Mouse (Mus musculus) neural tube, embryonic 14.5 days (tissue): ENCODE results near the gene Comt. TPM values are rescaled to one million over a fixed set of nuclear protein-coding genes. Genes with fewer than 3 reads are reported as not detected.
A peak's percentile ranks its signal among the peaks of the same experiment; 100 is the strongest.

Source experiments
- ATAC-seq: fragments of 200-750 bp; cut with Nextera tagmentation; 2 replicates; pipeline ENCODE4 v1.8.0; 2017; ENCODE audit warnings: low read depth, mild to moderate bottlenecking, moderate TSS enrichment, moderate library complexity
- H3K27ac ChIP-seq: fragments of 300-500 bp; sonication (generic); 2 replicates; pipeline ENCODE4 v1.5.1; 2014; ENCODE audit warnings: low read depth, mild to moderate bottlenecking, control low read depth, low read length, moderate library complexity, mixed read lengths
- H3K27me3 ChIP-seq: fragments of 300-500 bp; sonication (generic); 2 replicates; pipeline ENCODE4 v1.6.1; 2014; ENCODE audit warnings: low read length; ENCODE audit not compliant: control insufficient read depth, insufficient read depth
- H3K36me3 ChIP-seq: fragments of 300-500 bp; sonication (generic); 2 replicates; pipeline ENCODE4 v1.6.1; 2014; ENCODE audit warnings: low read length, mixed read lengths; ENCODE audit not compliant: control insufficient read depth, insufficient read depth
- H3K4me1 ChIP-seq: fragments of 300-500 bp; sonication (generic); 2 replicates; pipeline ENCODE4 v1.6.1; 2014; ENCODE audit warnings: low read length; ENCODE audit not compliant: control insufficient read depth, insufficient read depth
- H3K4me2 ChIP-seq: fragments of 300-500 bp; sonication (generic); 2 replicates; pipeline ENCODE4 v1.6.1; 2014; ENCODE audit warnings: mild to moderate bottlenecking, low read depth, low read length, control low read depth
- H3K4me3 ChIP-seq: fragments of 300-500 bp; sonication (generic); 2 replicates; pipeline ENCODE4 v1.5.1; 2014; ENCODE audit warnings: low read depth, low read length, control low read depth, mixed read lengths
- H3K9ac ChIP-seq: fragments of 300-500 bp; sonication (generic); replicated peaks from 2 replicates; pipeline ENCODE4 v1.6.1; 2014; ENCODE audit warnings: low read depth, mild to moderate bottlenecking, control low read depth, low read length, mixed read lengths
- H3K9me3 ChIP-seq: fragments of 300-500 bp; sonication (generic); 2 replicates; pipeline ENCODE4 v1.6.1; 2016; ENCODE audit warnings: low read length; ENCODE audit not compliant: control insufficient read depth
- WGBS: fragments of 180-500 bp; shearing (Covaris S2); extraction: QIAGEN DNeasy Blood & Tissue Kit; methylation state at CpG from one replicate; pipeline ENCODE4 v1.1.7; 2014; 5-methylcytosine and 5-hydroxymethylcytosine counted together
- polyA plus RNA-seq: library from polyadenylated mRNA; unstranded; fragments of >200 nt; fragmentation: Nextera tagmentation; extraction: Ambion mirVana; gene quantifications from 2 replicates; pipeline ENCODE4 v1.2.1, GENCODE M21; 2014

The Comt gene
- polyA plus RNA-seq, 1 experiment from 2014 or later = 103 TPM

- WGBS = 86% methylated on average over 5 of the region's 5 CpGs
- H3K27me3 ChIP-seq = no peaks in the 10 kb centered on the region
- no peak overlapping the region for H3K27ac ChIP-seq
Measured at GRCm38 (mm10) chr16:18428011-18428515, 1.4 kb upstream of the Comt start.

GRCm38 (mm10) chr16:18426215-18426791 is 349 bp downstream of the Comt start, which contains the start of gene Txnrd2:
Txnrd2 (plus strand) TSS chr16:18426384.
- WGBS = 0% methylated on average over 52 of the region's 52 CpGs
- peak within 1 kb of the TSS; percentile 82 for H3K4me2 ChIP-seq
- peak within 1 kb of the TSS; percentile 88 for H3K9ac ChIP-seq
- H3K4me3 ChIP-seq = peak within 1 kb of the TSS; percentile 79
- no peaks in the 10 kb centered on the region for H3K36me3 ChIP-seq
- peaks cover 22% of the 10 kb centered on the region for H3K4me1 ChIP-seq
- peak; percentile 81 for ATAC-seq
- no peaks in the 10 kb centered on the region for H3K9me3 ChIP-seq
- H3K27me3 ChIP-seq = no peaks in the 10 kb centered on the region
- peak within 1 kb of the TSS; percentile 44; the same call in 1 of the 2 replicates for H3K27ac ChIP-seq

More at GRCm38 (mm10) chr16:18428011-18428515, 1.4 kb upstream of the Comt start:
- Histone ChIP-seq H3K9ac (no peak overlapping the region), H3K36me3 (no peaks in the 10 kb centered on the region), H3K4me1 (peaks cover 22% of the 10 kb centered on the region), H3K4me3 (no peak overlapping the region), H3K4me2 (no peak overlapping the region), H3K9me3 (no peaks in the 10 kb centered on the region)
- ATAC-seq = no peak

- Histone ChIP-seq H3K4me2 (peak overlapping the region; percentile 82), H3K27ac (no peak overlapping the region), H3K4me3 (peak overlapping the region; percentile 79), H3K4me1 (peaks cover 22% of the 10 kb centered on the region), H3K9me3 (no peaks in the 10 kb centered on the region), H3K36me3 (no peaks in the 10 kb centered on the region), H3K9ac (peak overlapping the region; percentile 88), H3K27me3 (no peaks in the 10 kb centered on the region)
- 18% methylated on average over 10 of the region's 10 CpGs for WGBS
- peak; percentile 49 for ATAC-seq
Measured at GRCm38 (mm10) chr16:18425475-18426214, 1.0 kb downstream of the Comt start.

- H3K27me3 ChIP-seq = no peaks in the 10 kb centered on the region
- H3K36me3 ChIP-seq = no peaks in the 10 kb centered on the region
- H3K4me1 ChIP-seq = peaks cover 22% of the 10 kb centered on the region
- no peaks in the 10 kb centered on the region for H3K9me3 ChIP-seq
- H3K27ac ChIP-seq = no peak overlapping the region
- no peak overlapping the region for H3K4me3 ChIP-seq
- no peak for ATAC-seq
- no peak overlapping the region for H3K9ac ChIP-seq
- peak overlapping the region; percentile 82 for H3K4me2 ChIP-seq
- WGBS = 73% methylated on average over 11 of the region's 11 CpGs
Measured at GRCm38 (mm10) chr16:18424364-18425045, 2.1 kb downstream of the Comt start.

DNA sequence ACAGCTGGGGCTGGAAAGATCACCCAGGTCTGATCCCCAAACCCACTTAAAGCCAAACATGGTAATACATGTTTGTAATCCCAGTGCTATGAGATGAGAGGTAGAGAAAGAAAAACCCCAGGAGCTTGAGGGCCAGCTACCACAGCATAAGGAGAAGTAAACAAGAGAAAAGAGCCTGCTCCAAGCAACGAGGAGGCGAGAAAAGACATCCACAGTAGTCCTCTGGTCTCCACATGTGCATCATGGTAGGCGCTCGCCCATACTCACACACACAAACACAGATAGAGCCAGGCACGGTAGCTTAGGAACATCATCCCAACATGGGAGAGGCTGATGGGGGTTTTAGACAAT is 2.8 kb downstream of the Comt start:
- no peak for ATAC-seq
- H3K9ac ChIP-seq = no peak overlapping the region
- H3K36me3 ChIP-seq = no peaks in the 10 kb centered on the region
- 83% methylated on average over 5 of the region's 5 CpGs for WGBS
- H3K4me1 ChIP-seq = peaks cover 22% of the 10 kb centered on the region
- H3K27ac ChIP-seq = no peak overlapping the region
- H3K4me3 ChIP-seq = no peak overlapping the region
- no peak overlapping the region for H3K4me2 ChIP-seq
- no peaks in the 10 kb centered on the region for H3K9me3 ChIP-seq
- no peaks in the 10 kb centered on the region for H3K27me3 ChIP-seq

DNA sequence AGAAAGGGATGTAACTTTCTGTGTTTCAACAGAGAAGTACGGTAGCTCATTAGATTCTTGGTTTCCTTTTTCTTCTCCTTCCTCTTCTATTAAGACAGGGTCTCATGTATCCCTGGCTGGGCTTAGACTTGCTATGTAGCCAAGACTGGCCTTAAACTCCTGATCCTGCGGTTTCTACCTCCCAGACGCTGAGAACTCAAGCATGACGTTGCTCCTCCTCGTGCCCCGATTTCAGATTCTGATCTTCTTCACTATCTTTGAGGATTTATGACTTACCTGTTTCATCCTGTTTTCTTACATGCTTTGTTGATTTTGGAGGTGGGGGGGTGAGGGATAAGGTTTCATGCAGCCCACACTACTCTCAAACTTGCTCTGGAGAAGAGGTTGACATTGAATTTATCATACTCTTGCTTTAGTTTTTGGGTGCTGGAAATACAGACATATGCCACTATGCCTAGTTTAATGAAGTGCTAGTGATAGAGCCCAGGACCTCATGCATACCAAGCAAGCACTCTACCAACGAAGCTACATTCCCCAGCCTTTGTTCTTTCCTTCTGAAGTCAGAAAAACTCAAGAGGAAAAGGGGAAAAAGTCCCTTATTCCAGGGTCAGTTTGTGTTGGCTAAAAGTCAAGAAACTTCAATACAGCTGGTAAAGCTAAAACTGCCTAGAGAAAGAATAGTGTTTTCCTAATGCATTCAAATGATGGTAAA is 3.3 kb downstream of the Comt start:
- H3K4me2 ChIP-seq = no peak overlapping the region
- peaks cover 22% of the 10 kb centered on the region for H3K4me1 ChIP-seq
- no peak overlapping the region for H3K27ac ChIP-seq
- no peaks in the 10 kb centered on the region for H3K9me3 ChIP-seq
- no peak for ATAC-seq
- no peak overlapping the region for H3K9ac ChIP-seq
- no peaks in the 10 kb centered on the region for H3K27me3 ChIP-seq
- H3K36me3 ChIP-seq = no peaks in the 10 kb centered on the region
- no peak overlapping the region for H3K4me3 ChIP-seq
- 83% methylated on average over 7 of the region's 7 CpGs for WGBS

- no peaks in the 10 kb centered on the region for H3K36me3 ChIP-seq
- peaks cover 15% of the 10 kb centered on the region; the same call in 1 of the 2 replicates for H3K4me1 ChIP-seq
- no peak overlapping the region for H3K9ac ChIP-seq
- no peak overlapping the region for H3K4me2 ChIP-seq
- no peak overlapping the region for H3K4me3 ChIP-seq
- no peak overlapping the region for H3K27ac ChIP-seq
- WGBS = 64% methylated on average over 3 of the region's 3 CpGs
- no peaks in the 10 kb centered on the region for H3K27me3 ChIP-seq
- H3K9me3 ChIP-seq = no peaks in the 10 kb centered on the region
- ATAC-seq = no peak
Measured at GRCm38 (mm10) chr16:18420571-18420970, 6.1 kb downstream of the Comt start.

GRCm38 (mm10) chr16:18419603-18420026 is 7.0 kb downstream of the Comt start:
- H3K27ac ChIP-seq = no peak overlapping the region

More at GRCm38 (mm10) chr16:18419603-18420026, 7.0 kb downstream of the Comt start:
- Histone ChIP-seq H3K4me1 (0 out of 2 replicates have a peak, but pooled peaks cover 8% of the 10 kb centered on the region), H3K36me3 (no peaks in the 10 kb centered on the region), H3K4me3 (no peak overlapping the region), H3K27me3 (no peaks in the 10 kb centered on the region), H3K9ac (no peak overlapping the region), H3K9me3 (no peaks in the 10 kb centered on the region), H3K4me2 (no peak overlapping the region)
- WGBS = 83% methylated on average over 1 of the region's 1 CpGs
- no peak for ATAC-seq
